Mouse (Mus musculus): ENCODE data around the gene Txndc5. TPM values are rescaled to one million over a fixed set of nuclear protein-coding genes. Genes with fewer than 3 reads are reported as not detected.

Gene Txndc5
- total RNA-seq (2023; ENCODE audit: inconsistent age): 97.7 to 104 TPM (median 102 TPM) in 4 replicates

GRCm38 (mm10) chr13:38528687-38529294, at the start of gene Txndc5:
Gene Txndc5 (minus strand): TSS chr13:38528824.

Other genes starting within 250 kb of the Txndc5 start
- not detected in 4 replicates for gene Bmp6, start 183.7 kb downstream of the Txndc5 start, total RNA-seq (2023; ENCODE audit: inconsistent age)
- 4.5 to 7.1 TPM (median 5.7 TPM) in 4 replicates for gene Bloc1s5, start 106.3 kb upstream of the Txndc5 start, total RNA-seq (2023; ENCODE audit: inconsistent age)
- 27.6 to 33.9 TPM (median 28.8 TPM) in 4 replicates for gene Eef1e1, start 130.2 kb upstream of the Txndc5 start, total RNA-seq (2023; ENCODE audit: inconsistent age)

Data from B cell, adult (primary cell).